Mouse (Mus musculus) embryo, embryonic 10 days (tissue): ENCODE measurements around the gene Dock11.

Source experiments
- DNase-seq: peaks from one replicate; pipeline ENCODE4 v3.0.0-alpha.2; 2015; ENCODE audit warnings: low spot score

Gene Dock11

GRCm38 (mm10) chrX:35888087-35888895 lies at the start of gene Dock11:
Dock11 (plus strand) TSS chrX:35888832.
- peak; percentile 70 for DNase-seq

- DNase-seq = peak; percentile 32
Observed at GRCm38 (mm10) chrX:35879703-35880102, 8.9 kb upstream of the Dock11 start.

GRCm38 (mm10) chrX:35888945-35889799 lies 540 bp downstream of the Dock11 start:
- DNase-seq = peak; percentile 9

- peak; percentile 3 for DNase-seq
Observed at GRCm38 (mm10) chrX:35889800-35890106, 1.1 kb downstream of the Dock11 start.

- DNase-seq = no peak
Observed at GRCm38 (mm10) chrX:35891534-35892125, 3.0 kb downstream of the Dock11 start.

- DNase-seq = no peak
Observed at GRCm38 (mm10) chrX:35892377-35892776, 3.7 kb downstream of the Dock11 start.

- no peak for DNase-seq
Observed at GRCm38 (mm10) chrX:35897648-35898500, 9.2 kb downstream of the Dock11 start.

GRCm38 (mm10) chrX:35898501-35898766 lies 9.8 kb downstream of the Dock11 start:
- DNase-seq = no peak

- no peak for DNase-seq
Observed at GRCm38 (mm10) chrX:35904352-35904751, 15.7 kb downstream of the Dock11 start.

GRCm38 (mm10) chrX:35906696-35907330 lies 18.2 kb downstream of the Dock11 start:
- DNase-seq = no peak

- no peak for DNase-seq
Observed at GRCm38 (mm10) chrX:35919558-35919957, 30.9 kb downstream of the Dock11 start.

GRCm38 (mm10) chrX:35920096-35920607 lies 31.5 kb downstream of the Dock11 start:
- DNase-seq = no peak

GRCm38 (mm10) chrX:35921922-35922321 lies 33.3 kb downstream of the Dock11 start:
- DNase-seq = no peak

GRCm38 (mm10) chrX:35924705-35925264 lies 36.2 kb downstream of the Dock11 start:
- no peak for DNase-seq

- no peak for DNase-seq
Observed at GRCm38 (mm10) chrX:35930094-35930933, 41.7 kb downstream of the Dock11 start.

GRCm38 (mm10) chrX:35930934-35931406 lies 42.3 kb downstream of the Dock11 start:
- no peak for DNase-seq

- DNase-seq = no peak
Observed at GRCm38 (mm10) chrX:35931945-35932344, 43.3 kb downstream of the Dock11 start.

- no peak for DNase-seq
Observed at GRCm38 (mm10) chrX:35932952-35933351, 44.3 kb downstream of the Dock11 start.

- no peak for DNase-seq
Observed at GRCm38 (mm10) chrX:35938112-35938511, 49.5 kb downstream of the Dock11 start.

GRCm38 (mm10) chrX:35946394-35946793 lies 57.8 kb downstream of the Dock11 start:
- no peak for DNase-seq
